Mouse (Mus musculus) C2C12 (cell line): ENCODE results near the gene Pard3. TPM values are rescaled to one million over a fixed set of nuclear protein-coding genes. Genes with fewer than 3 reads are reported as not detected.

Source experiments
- H3K27me3 ChIP-seq: one replicate; pipeline ENCODE4 v1.6.1; 2011; ENCODE audit not compliant: control insufficient read depth, insufficient read depth, insufficient read length
- H3K36me3 ChIP-seq: one replicate; pipeline ENCODE4 v1.6.1; 2011; ENCODE audit not compliant: control insufficient read depth, insufficient read depth
- H3K4me3 ChIP-seq: one replicate; pipeline ENCODE4 v1.5.1; 2011; ENCODE audit warnings: mild to moderate bottlenecking, control low read depth; ENCODE audit not compliant: poor library complexity, insufficient read depth, severe bottlenecking
- H3K79me2 ChIP-seq: one replicate; pipeline ENCODE4 v1.6.1; 2011; ENCODE audit not compliant: control insufficient read depth, insufficient read depth
- H3K79me3 ChIP-seq: one replicate; pipeline ENCODE4 v1.6.1; 2011; ENCODE audit warnings: low read depth, control low read depth
- H3ac ChIP-seq: one replicate; pipeline ENCODE3; 2011; ENCODE audit warnings: low read depth; ENCODE audit not compliant: control insufficient read depth, insufficient read length
- CEBPB ChIP-seq: IDR thresholded peaks from one replicate; pipeline ENCODE4 v1.6.1; 2011; ENCODE audit warnings: low read depth, mild to moderate bottlenecking, control low read depth, moderate library complexity
- CTCF ChIP-seq: IDR thresholded peaks from one replicate; pipeline ENCODE4 v1.5.1; 2011; ENCODE audit not compliant: control insufficient read depth, insufficient read depth, insufficient read length
- FOSL1 ChIP-seq: IDR thresholded peaks from one replicate; pipeline ENCODE4 v1.8.0; 2011; ENCODE audit warnings: mild to moderate bottlenecking, low read length; ENCODE audit not compliant: poor library complexity, insufficient read depth, severe bottlenecking
- MAX ChIP-seq: IDR thresholded peaks from one replicate; pipeline ENCODE4 v1.6.1; 2011; ENCODE audit warnings: mild to moderate bottlenecking, control low read depth
- MYOD1 ChIP-seq: IDR thresholded peaks from one replicate; pipeline ENCODE4 v1.6.1; 2011; ENCODE audit warnings: low read depth; ENCODE audit not compliant: control insufficient read depth, insufficient read length
- MYOG ChIP-seq: IDR thresholded peaks from one replicate; pipeline ENCODE4 v1.6.1; 2011; ENCODE audit not compliant: control insufficient read depth, insufficient read length; ENCODE audit errors: extremely low read depth
- USF1 ChIP-seq: IDR thresholded peaks from one replicate; pipeline ENCODE4 v1.6.1; 2011; ENCODE audit warnings: low read depth, mild to moderate bottlenecking, control low read depth, moderate library complexity
- polyA plus RNA-seq: library from polyadenylated mRNA; unstranded; fragments of >200 nt; fragmentation: generic; extraction: Trizol; gene quantifications from one replicate; pipeline ENCODE4 v1.2.1, GENCODE M21; 2012; ENCODE audit warnings: missing spikeins

The Pard3 gene
- polyA plus RNA-seq, 1 experiment, result 8.4 TPM

- H3K4me3 ChIP-seq, result no peak overlapping the region
- no peak for TF ChIP-seq MAX
- no peak for TF ChIP-seq FOSL1
- no peak for TF ChIP-seq CTCF
- no peak for TF ChIP-seq MYOG
- no peak for TF ChIP-seq CEBPB
- no peaks in the 10 kb centered on the region for H3K27me3 ChIP-seq
- H3K36me3 ChIP-seq, result no peaks in the 10 kb centered on the region
- peaks cover 9% of the 10 kb centered on the region for H3K79me3 ChIP-seq
- no peak overlapping the region for H3ac ChIP-seq
- H3K79me2 ChIP-seq, result peaks cover 43% of the 10 kb centered on the region
Measured at GRCm38 (mm10) chr8:127170930-127171329, 107.2 kb downstream of the Pard3 start.

- no peak overlapping the region for H3K4me3 ChIP-seq
- no peak for TF ChIP-seq MAX
- TF ChIP-seq CEBPB, result no peak
- TF ChIP-seq MYOD1, result no peak
- TF ChIP-seq MYOG, result no peak
- TF ChIP-seq FOSL1, result no peak
- no peak for TF ChIP-seq USF1
- TF ChIP-seq CTCF, result no peak
- no peaks in the 10 kb centered on the region for H3K27me3 ChIP-seq
- H3K36me3 ChIP-seq, result no peaks in the 10 kb centered on the region
- H3ac ChIP-seq, result no peak overlapping the region
- H3K79me3 ChIP-seq, result peaks cover 9% of the 10 kb centered on the region
- peaks cover 37% of the 10 kb centered on the region for H3K79me2 ChIP-seq
Measured at GRCm38 (mm10) chr8:127173483-127173882, 109.8 kb downstream of the Pard3 start.

- TF ChIP-seq MYOD1 (no peak), MAX (no peak), CEBPB (no peak), FOSL1 (no peak)
- no peak overlapping the region for H3K4me3 ChIP-seq
- H3K79me3 ChIP-seq, result peaks cover 9% of the 10 kb centered on the region
- H3K36me3 ChIP-seq, result no peaks in the 10 kb centered on the region
- no peak overlapping the region for H3ac ChIP-seq
- no peaks in the 10 kb centered on the region for H3K27me3 ChIP-seq
- H3K79me2 ChIP-seq, result peaks cover 44% of the 10 kb centered on the region
Measured at GRCm38 (mm10) chr8:127174411-127174810, 110.7 kb downstream of the Pard3 start.

GRCm38 (mm10) chr8:127175160-127175836 lies 111.6 kb downstream of the Pard3 start:
- Histone ChIP-seq H3ac (no peak overlapping the region), H3K4me3 (no peak overlapping the region), H3K27me3 (no peaks in the 10 kb centered on the region), H3K36me3 (no peaks in the 10 kb centered on the region), H3K79me2 (peaks cover 52% of the 10 kb centered on the region), H3K79me3 (peaks cover 17% of the 10 kb centered on the region)
- TF ChIP-seq CTCF, result no peak
- TF ChIP-seq MYOG, result no peak

- Histone ChIP-seq H3ac (no peak overlapping the region), H3K27me3 (no peaks in the 10 kb centered on the region), H3K4me3 (no peak overlapping the region), H3K79me2 (peaks cover 57% of the 10 kb centered on the region), H3K36me3 (no peaks in the 10 kb centered on the region), H3K79me3 (peaks cover 24% of the 10 kb centered on the region)
- TF ChIP-seq MYOG (no peak), MYOD1 (no peak), CTCF (no peak), FOSL1 (no peak), CEBPB (no peak), USF1 (no peak), MAX (no peak)
Measured at GRCm38 (mm10) chr8:127178634-127179033, 114.9 kb downstream of the Pard3 start.

GRCm38 (mm10) chr8:127181246-127181645 lies 117.6 kb downstream of the Pard3 start:
- TF ChIP-seq MYOG (no peak), CEBPB (no peak), USF1 (no peak), MAX (no peak), MYOD1 (no peak), FOSL1 (no peak), CTCF (no peak)
- Histone ChIP-seq H3K79me3 (peaks cover 27% of the 10 kb centered on the region), H3ac (no peak overlapping the region), H3K36me3 (no peaks in the 10 kb centered on the region), H3K79me2 (peaks cover 51% of the 10 kb centered on the region), H3K4me3 (no peak overlapping the region), H3K27me3 (no peaks in the 10 kb centered on the region)
